Mouse (Mus musculus) forebrain, embryonic 11.5 days (tissue): ENCODE results near the gene Ndel1. TPM values are rescaled to one million over a fixed set of nuclear protein-coding genes. Genes with fewer than 3 reads are reported as not detected.
A peak's percentile ranks its signal among the peaks of the same experiment; 100 is the strongest.

ENCODE experiments used
- ATAC-seq: fragments of 200-750 bp; cut with Nextera tagmentation; replicated peaks from 2 replicates; pipeline ENCODE4 v1.8.0; 2017; ENCODE audit warnings: moderate TSS enrichment; ENCODE audit not compliant: low FRiP score
- DNase-seq: peaks from one replicate; pipeline ENCODE4 v3.0.0-alpha.2; 2017; ENCODE audit warnings: low spot score
- H3K27ac ChIP-seq: fragments of 300-500 bp; sonication (generic); 2 replicates; pipeline ENCODE4 v1.5.1; 2014; ENCODE audit warnings: low read depth, low read length
- H3K27me3 ChIP-seq: fragments of 300-500 bp; sonication (generic); 2 replicates; pipeline ENCODE4 v1.6.1; 2014; ENCODE audit warnings: mild to moderate bottlenecking, low read length, mixed read lengths; ENCODE audit not compliant: control insufficient read depth, insufficient read depth
- H3K36me3 ChIP-seq: fragments of 300-500 bp; sonication (generic); 2 replicates; pipeline ENCODE4 v1.6.1; 2014; ENCODE audit warnings: mild to moderate bottlenecking, low read length, moderate library complexity, mixed read lengths; ENCODE audit not compliant: control insufficient read depth, insufficient read depth
- H3K4me1 ChIP-seq: fragments of 300-500 bp; sonication (generic); replicated peaks from 2 replicates; pipeline ENCODE4 v1.6.1; 2014; ENCODE audit warnings: low read length, mixed read lengths; ENCODE audit not compliant: control insufficient read depth, insufficient read depth
- H3K4me2 ChIP-seq: fragments of 300-500 bp; sonication (generic); 2 replicates; pipeline ENCODE4 v1.6.1; 2014; ENCODE audit warnings: low read depth, mild to moderate bottlenecking, low read length, moderate library complexity, mixed read lengths; ENCODE audit not compliant: severe bottlenecking
- H3K4me3 ChIP-seq: fragments of 300-500 bp; sonication (generic); 2 replicates; pipeline ENCODE4 v1.5.1; 2014; ENCODE audit warnings: low read depth, low read length
- H3K9ac ChIP-seq: fragments of 300-500 bp; sonication (generic); 2 replicates; pipeline ENCODE4 v1.6.1; 2014; ENCODE audit warnings: low read length
- H3K9me3 ChIP-seq: fragments of 300-500 bp; sonication (generic); 2 replicates; pipeline ENCODE4 v1.6.1; 2016; ENCODE audit warnings: low read length, mixed read lengths; ENCODE audit not compliant: control insufficient read depth
- WGBS: fragments of 180-500 bp; shearing (Covaris S2); extraction: QIAGEN DNeasy Blood & Tissue Kit; methylation state at CpG from one replicate; pipeline ENCODE4 v1.1.7; 2014; 5-methylcytosine and 5-hydroxymethylcytosine counted together
- polyA plus RNA-seq: library from polyadenylated mRNA; unstranded; fragments of >200 nt; fragmentation: Nextera tagmentation; extraction: Ambion mirVana; gene quantifications from 2 replicates; pipeline ENCODE4 v1.2.1, GENCODE M21; 2014

Ndel1 gene
- polyA plus RNA-seq, 1 experiment from 2014 or later, result 46.9 TPM

- Histone ChIP-seq H3K4me1 (no peaks in the 10 kb centered on the region), H3K36me3 (no peaks in the 10 kb centered on the region), H3K4me3 (no peak within 1 kb of the TSS), H3K9me3 (no peaks in the 10 kb centered on the region), H3K27ac (no peak within 1 kb of the TSS), H3K4me2 (no peak within 1 kb of the TSS), H3K9ac (no peak within 1 kb of the TSS), H3K27me3 (no peaks in the 10 kb centered on the region)
- 41% methylated on average over 6 of the region's 6 CpGs for WGBS
- ATAC-seq (no peak), DNase-seq (no peak)
These were observed 16.6 kb upstream of the Ndel1 start, which contains the start of gene Rnf222 for GRCm38 (mm10) chr11:68888253-68888652. TSS of gene Rnf222 (plus strand) at chr11:68888553.

GRCm38 (mm10) chr11:68886091-68886490, 14.4 kb upstream of the Ndel1 start:
- ATAC-seq (no peak), DNase-seq (no peak)
- no peak overlapping the region for H3K4me3 ChIP-seq
- no peaks in the 10 kb centered on the region for H3K27me3 ChIP-seq
- no peak overlapping the region for H3K4me2 ChIP-seq
- 80% methylated on average over 5 of the region's 5 CpGs for WGBS
- H3K9ac ChIP-seq, result no peak overlapping the region
- H3K27ac ChIP-seq, result no peak overlapping the region
- H3K9me3 ChIP-seq, result no peaks in the 10 kb centered on the region
- H3K4me1 ChIP-seq, result no peaks in the 10 kb centered on the region
- no peaks in the 10 kb centered on the region for H3K36me3 ChIP-seq

DNA sequence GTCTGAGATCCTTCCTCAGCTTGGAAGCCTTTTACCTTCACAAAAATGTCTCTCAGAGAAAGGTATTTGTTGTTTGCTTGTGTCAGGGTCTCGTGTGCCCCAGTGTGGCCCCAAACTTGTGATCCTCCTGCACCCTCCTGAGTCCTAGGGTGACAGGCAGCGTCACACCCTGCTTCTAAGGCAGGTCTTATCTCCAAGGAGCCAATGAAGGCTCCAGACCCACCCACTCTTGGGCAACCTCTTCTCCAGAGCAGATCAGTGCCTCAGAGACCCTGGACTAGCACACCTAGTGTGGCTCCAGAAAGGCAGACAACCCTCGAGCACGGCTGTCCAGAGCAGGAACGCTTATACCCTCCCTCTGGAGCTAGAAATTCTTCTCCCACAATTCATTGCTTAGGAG, 12.7 kb upstream of the Ndel1 start:
- no peak overlapping the region for H3K27ac ChIP-seq
- 83% methylated on average over 5 of the region's 5 CpGs for WGBS
- no peak overlapping the region for H3K9ac ChIP-seq
- H3K4me3 ChIP-seq, result no peak overlapping the region
- DNase-seq, result no peak
- no peaks in the 10 kb centered on the region for H3K4me1 ChIP-seq
- ATAC-seq, result no peak
- H3K36me3 ChIP-seq, result no peaks in the 10 kb centered on the region
- H3K27me3 ChIP-seq, result no peaks in the 10 kb centered on the region
- no peak overlapping the region for H3K4me2 ChIP-seq
- no peaks in the 10 kb centered on the region for H3K9me3 ChIP-seq

DNA sequence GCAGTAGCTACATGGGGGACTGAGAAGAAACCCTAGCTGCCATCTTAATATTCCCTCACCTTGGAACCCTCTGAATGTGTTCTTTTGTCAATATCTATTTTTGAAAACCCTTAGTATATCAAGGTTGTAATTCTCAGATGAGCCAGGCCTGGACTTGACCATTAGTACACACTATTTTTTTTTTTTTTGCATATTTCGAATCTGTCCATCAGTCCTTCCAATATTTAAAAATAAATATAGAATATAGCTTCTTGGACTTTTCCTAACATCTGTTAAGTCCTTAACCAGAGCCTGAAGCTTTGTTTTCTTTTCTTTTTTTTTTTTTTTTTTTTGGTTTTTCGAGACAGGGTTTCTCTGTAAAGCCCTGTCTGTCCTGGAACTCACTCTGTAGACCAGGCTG, 12.2 kb upstream of the Ndel1 start:
- no peaks in the 10 kb centered on the region for H3K9me3 ChIP-seq
- H3K4me3 ChIP-seq, result no peak overlapping the region
- H3K4me1 ChIP-seq, result no peaks in the 10 kb centered on the region
- H3K27me3 ChIP-seq, result no peaks in the 10 kb centered on the region
- no peak for DNase-seq
- no peaks in the 10 kb centered on the region for H3K36me3 ChIP-seq
- no peak overlapping the region for H3K27ac ChIP-seq
- WGBS, result 62% methylated on average over 2 of the region's 2 CpGs
- H3K9ac ChIP-seq, result no peak overlapping the region
- H3K4me2 ChIP-seq, result no peak overlapping the region
- no peak for ATAC-seq

- DNase-seq, result no peak
- H3K4me3 ChIP-seq, result no peak overlapping the region
- 19% methylated on average over 14 of the region's 14 CpGs for WGBS
These were observed 10.4 kb upstream of the Ndel1 start for GRCm38 (mm10) chr11:68882107-68882506.

DNA sequence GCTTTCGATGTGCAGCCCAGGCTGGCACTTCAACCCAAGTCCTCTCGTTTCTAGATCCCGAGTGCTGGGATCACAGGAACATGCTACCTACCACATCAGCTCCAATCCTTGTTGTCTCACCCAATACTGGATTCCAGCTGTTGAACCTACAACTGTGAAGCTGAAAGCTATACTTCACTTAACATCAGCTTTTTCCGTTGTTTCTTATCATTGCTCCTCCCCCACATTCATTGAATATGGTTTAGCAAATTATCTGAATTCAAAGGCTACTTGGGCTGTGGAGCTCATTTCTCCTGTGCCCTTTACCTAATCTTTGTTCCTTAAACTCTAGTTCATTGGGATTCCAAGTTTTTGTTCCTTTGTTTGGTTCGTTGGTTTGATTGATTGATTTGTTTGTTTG, 7.2 kb upstream of the Ndel1 start:
- H3K9me3 ChIP-seq, result no peaks in the 10 kb centered on the region
- 91% methylated on average over 5 of the region's 5 CpGs for WGBS
- no peaks in the 10 kb centered on the region for H3K36me3 ChIP-seq
- H3K4me3 ChIP-seq, result no peak overlapping the region
- H3K27me3 ChIP-seq, result no peaks in the 10 kb centered on the region
- DNase-seq, result no peak
- no peak overlapping the region for H3K4me2 ChIP-seq
- H3K9ac ChIP-seq, result no peak overlapping the region
- H3K4me1 ChIP-seq, result no peaks in the 10 kb centered on the region
- ATAC-seq, result no peak
- no peak overlapping the region for H3K27ac ChIP-seq

More at GRCm38 (mm10) chr11:68882107-68882506, 10.4 kb upstream of the Ndel1 start:
- Histone ChIP-seq H3K4me2 (no peak overlapping the region), H3K9ac (no peak overlapping the region), H3K9me3 (no peaks in the 10 kb centered on the region), H3K27me3 (no peaks in the 10 kb centered on the region), H3K36me3 (no peaks in the 10 kb centered on the region), H3K4me1 (no peaks in the 10 kb centered on the region), H3K27ac (no peak overlapping the region)
- no peak for ATAC-seq

GRCm38 (mm10) chr11:68874841-68875240, 3.2 kb upstream of the Ndel1 start:
- H3K9me3 ChIP-seq, result no peaks in the 10 kb centered on the region
- no peak overlapping the region for H3K4me3 ChIP-seq
- WGBS, result 0% methylated on average over 2 of the region's 2 CpGs
- H3K4me1 ChIP-seq, result no peaks in the 10 kb centered on the region
- ATAC-seq, result no peak
- no peak overlapping the region for H3K4me2 ChIP-seq
- H3K36me3 ChIP-seq, result no peaks in the 10 kb centered on the region
- H3K27me3 ChIP-seq, result no peaks in the 10 kb centered on the region
- DNase-seq, result peak; percentile 75
- H3K27ac ChIP-seq, result no peak overlapping the region
- H3K9ac ChIP-seq, result no peak overlapping the region

DNA sequence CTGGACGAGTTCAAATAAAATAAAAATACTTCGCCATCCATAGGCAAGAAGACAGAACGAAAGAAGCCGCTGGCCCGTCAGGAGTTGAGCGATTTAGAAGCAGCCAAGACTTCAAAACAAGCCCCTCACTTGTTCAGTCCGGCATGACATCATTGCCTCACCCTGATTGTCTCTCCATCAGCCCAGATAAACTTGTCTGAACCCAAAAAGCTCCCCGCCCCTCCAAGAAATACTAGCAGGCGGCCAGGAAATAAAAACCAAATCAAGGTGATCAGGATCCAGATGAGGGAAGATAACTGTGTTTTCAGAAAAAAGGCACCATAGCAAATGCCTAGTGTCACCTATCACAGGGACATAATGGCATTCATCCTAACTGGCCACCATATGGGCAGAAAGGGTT, 381 bp downstream of the Ndel1 start:
- H3K27ac ChIP-seq, result no peak overlapping the region
- no peaks in the 10 kb centered on the region for H3K9me3 ChIP-seq
- H3K4me2 ChIP-seq, result no peak overlapping the region
- no peak overlapping the region for H3K4me3 ChIP-seq
- 87% methylated on average over 9 of the region's 9 CpGs for WGBS
- H3K9ac ChIP-seq, result no peak overlapping the region
- ATAC-seq, result no peak
- H3K27me3 ChIP-seq, result no peaks in the 10 kb centered on the region
- H3K36me3 ChIP-seq, result no peaks in the 10 kb centered on the region
- no peak for DNase-seq
- H3K4me1 ChIP-seq, result no peaks in the 10 kb centered on the region

DNA sequence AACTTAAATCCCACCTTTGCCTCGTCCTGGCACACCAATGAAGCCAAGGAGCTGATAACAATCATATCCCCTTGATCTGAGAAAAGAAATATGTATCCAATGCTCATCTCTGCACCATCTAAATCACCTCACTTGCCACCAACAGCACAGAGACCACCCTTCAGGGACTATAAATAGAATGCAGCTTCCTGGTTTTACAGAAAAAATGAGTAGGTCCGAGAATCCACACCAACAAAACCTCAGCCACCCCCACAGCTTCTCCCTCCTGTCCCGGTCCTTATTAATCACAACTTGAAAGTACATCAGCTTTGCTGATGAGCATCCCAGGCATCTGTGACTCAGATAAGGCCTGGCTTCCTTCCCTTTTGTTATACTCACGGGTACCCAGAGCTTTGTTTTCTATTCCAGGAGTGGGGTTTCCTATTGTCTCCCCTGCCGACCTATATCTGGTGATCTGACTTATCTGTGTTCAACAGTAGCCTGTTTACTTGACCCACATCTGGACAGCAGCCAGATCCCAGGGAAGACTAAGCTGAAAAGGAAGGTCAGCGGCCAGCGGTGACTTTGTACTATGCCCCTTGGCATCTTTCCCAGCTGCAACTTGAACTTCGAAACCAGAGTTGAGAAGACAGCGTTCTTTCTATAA, 7.0 kb downstream of the Ndel1 start:
- ATAC-seq (no peak), DNase-seq (peak; percentile 44)
- 71% methylated on average over 9 of the region's 9 CpGs for WGBS
- H3K36me3 ChIP-seq, result no peaks in the 10 kb centered on the region
- H3K9me3 ChIP-seq, result no peaks in the 10 kb centered on the region
- H3K4me2 ChIP-seq, result no peak overlapping the region
- H3K4me3 ChIP-seq, result no peak overlapping the region
- H3K4me1 ChIP-seq, result no peaks in the 10 kb centered on the region
- no peak overlapping the region for H3K27ac ChIP-seq
- no peaks in the 10 kb centered on the region for H3K27me3 ChIP-seq
- no peak overlapping the region for H3K9ac ChIP-seq
